Comparison of ENCODE assay signal across 7 mouse cellular contexts in the genomic region with DNA sequence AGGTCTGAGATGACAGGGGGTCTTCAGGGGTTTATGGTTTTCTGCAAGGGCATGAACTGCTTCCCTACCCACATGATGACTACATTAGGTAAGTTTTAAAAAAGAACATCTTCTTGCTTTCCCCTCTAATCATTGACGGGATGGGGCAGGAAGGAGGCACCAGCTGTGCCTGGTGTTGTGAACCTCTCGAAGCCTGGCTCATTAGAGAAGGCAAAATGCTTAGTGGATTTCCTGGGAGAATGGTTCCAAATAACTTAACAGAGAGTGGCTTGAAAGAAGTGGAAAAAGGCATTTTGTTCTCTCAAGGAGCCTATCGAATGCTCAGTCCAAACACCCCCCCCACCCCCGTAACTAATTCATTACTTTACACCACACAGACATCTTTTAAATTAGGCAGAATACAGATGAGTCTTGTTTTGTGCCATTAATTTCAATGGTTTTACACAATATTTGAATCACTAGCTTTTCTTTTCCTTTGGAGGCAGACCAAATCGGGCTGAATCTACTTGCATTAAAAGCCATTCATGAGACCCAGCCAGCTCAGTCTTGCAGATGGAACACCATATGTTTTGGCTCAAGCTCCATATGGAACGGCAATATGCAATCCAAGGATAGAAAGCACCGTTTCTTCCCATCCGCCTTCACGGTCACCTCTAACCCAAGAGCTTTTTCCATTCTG.
A peak's percentile ranks its signal among the peaks of the same experiment; 100 is the strongest.
DNase-seq lines count a peak whose midpoint lies in the region; ATAC-seq and TF ChIP-seq lines count a peak whose summit lies in the region.

No protein-coding gene starts in this region.

- H3K9me3 ChIP-seq in embryonic facial prominence, embryonic 12.5 days = no peaks in the 10 kb centered on the region
- no peaks in the 10 kb centered on the region for H3K9me3 ChIP-seq in midbrain, embryonic 15.5 days
- H3K9me3 ChIP-seq in heart, embryonic 12.5 days (replicated peaks) = no peaks in the 10 kb centered on the region

- no peak overlapping the region for H3K4me2 ChIP-seq in embryonic facial prominence, embryonic 12.5 days (replicated peaks)
- H3K4me2 ChIP-seq in midbrain, embryonic 15.5 days = no peak overlapping the region
- H3K4me2 ChIP-seq in heart, embryonic 12.5 days = no peak overlapping the region

- H3K27ac ChIP-seq in cerebellum, adult 2 months (ENCODE audit: insufficient read depth, low read length) = no peak overlapping the region
- peak overlapping the region; percentile 25; the same call in 1 of the 2 replicates for H3K27ac ChIP-seq in embryonic facial prominence, embryonic 12.5 days
- no peak overlapping the region for H3K27ac ChIP-seq in midbrain, embryonic 15.5 days
- no peak overlapping the region for H3K27ac ChIP-seq in heart, embryonic 12.5 days (ENCODE audit: poor library complexity, severe bottlenecking)

- 8% methylated on average over 9 of the region's 9 CpGs for WGBS in cerebellum, adult 2 months
- WGBS in embryonic facial prominence, embryonic 12.5 days = 55% methylated on average over 9 of the region's 9 CpGs
- 29% methylated on average over 9 of the region's 9 CpGs for WGBS in midbrain, embryonic 15.5 days
- WGBS in heart, embryonic 12.5 days = 82% methylated on average over 9 of the region's 9 CpGs

- H3K4me3 ChIP-seq in cerebellum, adult 2 months (replicated peaks; ENCODE audit: insufficient read depth, low read depth, low read length) = no peak overlapping the region
- no peak overlapping the region for H3K4me3 ChIP-seq in embryonic facial prominence, embryonic 12.5 days
- H3K4me3 ChIP-seq in midbrain, embryonic 15.5 days = no peak overlapping the region
- H3K4me3 ChIP-seq in heart, embryonic 12.5 days = no peak overlapping the region

- no peak for TF ChIP-seq CTCF in cerebellum, adult 2 months (IDR thresholded peaks at IDR 0.05; ENCODE audit: borderline replicate concordance, insufficient read depth, low read depth, low read length)

- peaks cover 11% of the 10 kb centered on the region; the same call in 1 of the 2 replicates for H3K4me1 ChIP-seq in cerebellum, adult 2 months (ENCODE audit: control insufficient read depth, insufficient read depth, low read length)
- peaks cover 13% of the 10 kb centered on the region; the same call in 1 of the 2 replicates for H3K4me1 ChIP-seq in embryonic facial prominence, embryonic 12.5 days
- H3K4me1 ChIP-seq in midbrain, embryonic 15.5 days = peaks cover 5% of the 10 kb centered on the region; the same call in 1 of the 2 replicates
- no peaks in the 10 kb centered on the region for H3K4me1 ChIP-seq in heart, embryonic 12.5 days (replicated peaks)

- no peak for ATAC-seq in embryonic facial prominence, embryonic 12.5 days (ENCODE audit: insufficient number of reproducible peaks, insufficient read depth, low FRiP score, low TSS enrichment)
- peak; percentile 86 for ATAC-seq in midbrain, embryonic 15.5 days (replicated peaks)
- ATAC-seq in heart, embryonic 12.5 days (ENCODE audit: insufficient number of reproducible peaks, low FRiP score) = no peak

- TF ChIP-seq POLR2A in cerebellum, adult 2 months (IDR thresholded peaks at IDR 0.05; ENCODE audit: borderline replicate concordance, insufficient read depth, low read length) = no peak

- no peaks in the 10 kb centered on the region for H3K27me3 ChIP-seq in cerebellum, adult 2 months (ENCODE audit: control insufficient read depth, insufficient read depth, low read length)
- no peaks in the 10 kb centered on the region for H3K27me3 ChIP-seq in embryonic facial prominence, embryonic 12.5 days
- H3K27me3 ChIP-seq in midbrain, embryonic 15.5 days (replicated peaks) = no peaks in the 10 kb centered on the region
- H3K27me3 ChIP-seq in heart, embryonic 12.5 days (replicated peaks) = 0 out of 2 replicates have a peak, but pooled peaks cover 5% of the 10 kb centered on the region

- H3K9ac ChIP-seq in embryonic facial prominence, embryonic 12.5 days = no peak overlapping the region
- no peak overlapping the region for H3K9ac ChIP-seq in midbrain, embryonic 15.5 days
- no peak overlapping the region for H3K9ac ChIP-seq in heart, embryonic 12.5 days

- no peaks in the 10 kb centered on the region for H3K36me3 ChIP-seq in embryonic facial prominence, embryonic 12.5 days
- no peaks in the 10 kb centered on the region for H3K36me3 ChIP-seq in midbrain, embryonic 15.5 days (replicated peaks)
- H3K36me3 ChIP-seq in heart, embryonic 12.5 days = no peaks in the 10 kb centered on the region

- DNase-seq in cerebellum, adult 2 months = peak; percentile 80 to 94
- DNase-seq in layer of hippocampus, adult 11-12 months (ENCODE audit: low spot score) = peak; percentile 86
- no peak for DNase-seq in spleen, adult 12 weeks (ENCODE audit: low spot score)
- DNase-seq in adrenal gland, postnatal 36 days = no peak

Comparison
In these comparisons a context has a peak if more than half of its experiments do, and no peak if none do; other contexts are left out.
1. DNase-seq: peak in cerebellum, adult 2 months (2 of 2) and layer of hippocampus, adult 11-12 months (single experiment); none in spleen, adult 12 weeks (single experiment) and adrenal gland, postnatal 36 days (0 of 2).